Mouse (Mus musculus) forebrain, postnatal 0 days (tissue): Measurements from ENCODE around the gene Mtmr3. TPM values are rescaled to one million over a fixed set of nuclear protein-coding genes. Genes with fewer than 3 reads are reported as not detected.

Experiments
- ATAC-seq: fragments of 200-750 bp; cut with Nextera tagmentation; 2 replicates; pipeline ENCODE4 v1.8.0; 2017; ENCODE audit warnings: mild to moderate bottlenecking, moderate library complexity
- DNase-seq: peaks from one replicate; pipeline ENCODE4 v3.0.0-alpha.2; 2015
- H3K27ac ChIP-seq: fragments of 300-500 bp; sonication (generic); 2 replicates; pipeline ENCODE4 v1.5.1; 2014; ENCODE audit warnings: low read depth, mild to moderate bottlenecking, antibody characterized with exemption, low read length, moderate library complexity, mixed read lengths
- H3K27me3 ChIP-seq: fragments of 300-500 bp; sonication (generic); 2 replicates; pipeline ENCODE4 v1.6.1; 2014; ENCODE audit warnings: mild to moderate bottlenecking, low read length, mixed read lengths; ENCODE audit not compliant: insufficient read depth
- H3K36me3 ChIP-seq: fragments of 300-500 bp; sonication (generic); 2 replicates; pipeline ENCODE4 v1.6.1; 2014; ENCODE audit warnings: mild to moderate bottlenecking, moderate library complexity; ENCODE audit not compliant: insufficient read depth
- H3K4me1 ChIP-seq: fragments of 300-500 bp; sonication (generic); 2 replicates; pipeline ENCODE4 v1.6.1; 2014; ENCODE audit warnings: antibody characterized with exemption; ENCODE audit not compliant: insufficient read depth
- H3K4me2 ChIP-seq: fragments of 300-500 bp; sonication (generic); 2 replicates; pipeline ENCODE4 v1.6.1; 2014; ENCODE audit warnings: low read depth, mild to moderate bottlenecking, moderate library complexity
- H3K4me3 ChIP-seq: fragments of 300-500 bp; sonication (generic); 2 replicates; pipeline ENCODE4 v1.5.1; 2014; ENCODE audit warnings: low read depth, low read length, mixed read lengths
- H3K9ac ChIP-seq: fragments of 300-500 bp; sonication (generic); 2 replicates; pipeline ENCODE4 v1.6.1; 2014; ENCODE audit warnings: mild to moderate bottlenecking
- H3K9me3 ChIP-seq: fragments of 300-500 bp; sonication (generic); 2 replicates; pipeline ENCODE4 v1.6.1; 2016; ENCODE audit warnings: low read length
- CTCF ChIP-seq: sonication (generic); IDR thresholded peaks from 2 replicates; pipeline ENCODE4 v1.5.1; 2016; ENCODE audit warnings: antibody characterized with exemption, control low read depth, low read depth
- WGBS: fragments of 180-500 bp; shearing (Covaris S2); extraction: QIAGEN DNeasy Blood & Tissue Kit; methylation state at CpG from one replicate; pipeline ENCODE4 v1.1.7; 2014; 5-methylcytosine and 5-hydroxymethylcytosine counted together
- polyA plus RNA-seq: library from polyadenylated mRNA; unstranded; fragments of >200 nt; fragmentation: Nextera tagmentation; extraction: Ambion mirVana; gene quantifications from 2 replicates; pipeline ENCODE4 v1.2.1, GENCODE M21; 2015
- total RNA-seq: library from RNA; depleted of rRNA; stranded (reverse); fragments of >200 nt; gene quantifications from 2 replicates; pipeline ENCODE4 v1.2.3, GENCODE M21; 2014

Gene Mtmr3
- total and polyA plus RNA-seq, 2 experiments from 2014 or later = 28.4 to 93.4 TPM

- no peak for TF ChIP-seq CTCF
- 12% methylated on average over 12 of the region's 12 CpGs for WGBS
- Histone ChIP-seq H3K36me3 (no peaks in the 10 kb centered on the region), H3K27me3 (no peaks in the 10 kb centered on the region), H3K9me3 (no peaks in the 10 kb centered on the region), H3K27ac (no peak overlapping the region), H3K4me2 (no peak overlapping the region), H3K4me1 (no peaks in the 10 kb centered on the region), H3K4me3 (no peak overlapping the region), H3K9ac (no peak overlapping the region)
- DNase-seq (no peak), ATAC-seq (no peak)
Measured at GRCm38 (mm10) chr11:4602691-4603441, 8.2 kb upstream of the Mtmr3 start.

- no peak for TF ChIP-seq CTCF
- Histone ChIP-seq H3K27me3 (no peaks in the 10 kb centered on the region), H3K9ac (no peak overlapping the region), H3K36me3 (no peaks in the 10 kb centered on the region), H3K4me3 (no peak overlapping the region), H3K4me1 (no peaks in the 10 kb centered on the region), H3K9me3 (no peaks in the 10 kb centered on the region), H3K4me2 (no peak overlapping the region), H3K27ac (no peak overlapping the region)
- ATAC-seq = no peak
- no peak for DNase-seq
- 71% methylated on average over 5 of the region's 5 CpGs for WGBS
Measured at GRCm38 (mm10) chr11:4601890-4602289, 7.2 kb upstream of the Mtmr3 start.

- Histone ChIP-seq H3K4me1 (no peaks in the 10 kb centered on the region), H3K27ac (no peak overlapping the region), H3K9ac (no peak overlapping the region), H3K4me3 (no peak overlapping the region), H3K9me3 (no peaks in the 10 kb centered on the region), H3K27me3 (no peaks in the 10 kb centered on the region), H3K4me2 (no peak overlapping the region), H3K36me3 (no peaks in the 10 kb centered on the region)
- ATAC-seq = no peak
- WGBS = 90% methylated on average over 3 of the region's 3 CpGs
- no peak for DNase-seq
- TF ChIP-seq CTCF = no peak
Measured at GRCm38 (mm10) chr11:4599916-4600315, 5.3 kb upstream of the Mtmr3 start.

GRCm38 (mm10) chr11:4598411-4598810 is 3.7 kb upstream of the Mtmr3 start:
- no peak overlapping the region for H3K9ac ChIP-seq
- H3K4me3 ChIP-seq = no peak overlapping the region
- H3K27ac ChIP-seq = no peak overlapping the region
- no peak overlapping the region for H3K4me2 ChIP-seq
- H3K4me1 ChIP-seq = no peaks in the 10 kb centered on the region
- DNase-seq = no peak
- no peak for TF ChIP-seq CTCF
- H3K9me3 ChIP-seq = no peaks in the 10 kb centered on the region
- ATAC-seq = no peak
- H3K36me3 ChIP-seq = no peaks in the 10 kb centered on the region
- no peaks in the 10 kb centered on the region for H3K27me3 ChIP-seq
- WGBS = 92% methylated on average over 2 of the region's 2 CpGs

- Histone ChIP-seq H3K36me3 (no peaks in the 10 kb centered on the region), H3K4me3 (peak overlapping the region; percentile 94), H3K9ac (peak overlapping the region; percentile 96), H3K27me3 (no peaks in the 10 kb centered on the region), H3K4me1 (peaks cover 10% of the 10 kb centered on the region; the same call in 1 of the 2 replicates), H3K9me3 (no peaks in the 10 kb centered on the region), H3K27ac (peak overlapping the region; percentile 96), H3K4me2 (peak overlapping the region; percentile 59)
- TF ChIP-seq CTCF = 0 out of 2 replicates have a peak, but pooled peaks have one; percentile 35
- WGBS = 5% methylated on average over 43 of the region's 45 CpGs
- ATAC-seq (peak; percentile 84), DNase-seq (peak; percentile 31)
Measured at GRCm38 (mm10) chr11:4593849-4594607, 635 bp downstream of the Mtmr3 start.

GRCm38 (mm10) chr11:4593491-4593848 is 1.2 kb downstream of the Mtmr3 start:
- WGBS = 15% methylated on average over 5 of the region's 5 CpGs
- no peaks in the 10 kb centered on the region for H3K9me3 ChIP-seq
- peaks cover 10% of the 10 kb centered on the region; the same call in 1 of the 2 replicates for H3K4me1 ChIP-seq
- H3K27ac ChIP-seq = no peak overlapping the region
- no peaks in the 10 kb centered on the region for H3K36me3 ChIP-seq
- peak overlapping the region; percentile 96 for H3K9ac ChIP-seq
- no peaks in the 10 kb centered on the region for H3K27me3 ChIP-seq
- no peak for ATAC-seq
- no peak for DNase-seq
- H3K4me3 ChIP-seq = peak overlapping the region; percentile 94
- no peak for TF ChIP-seq CTCF
- peak overlapping the region; percentile 59 for H3K4me2 ChIP-seq

- H3K27me3 ChIP-seq = no peaks in the 10 kb centered on the region
- H3K4me3 ChIP-seq = no peak overlapping the region
- peaks cover 10% of the 10 kb centered on the region; the same call in 1 of the 2 replicates for H3K4me1 ChIP-seq
- no peak overlapping the region for H3K9ac ChIP-seq
- H3K36me3 ChIP-seq = no peaks in the 10 kb centered on the region
- no peak overlapping the region for H3K4me2 ChIP-seq
- no peaks in the 10 kb centered on the region for H3K9me3 ChIP-seq
- WGBS = 79% methylated on average over 4 of the region's 4 CpGs
- ATAC-seq (no peak), DNase-seq (no peak)
- no peak overlapping the region for H3K27ac ChIP-seq
- no peak for TF ChIP-seq CTCF
Measured at GRCm38 (mm10) chr11:4591811-4592210, 2.9 kb downstream of the Mtmr3 start.
